Mouse (Mus musculus) adrenal gland, adult 8-10 months (tissue): ENCODE measurements at regions not wholly inside any gene's neighbourhood (a gene's known extent, or its start where the extent isn't known, plus 50 kb on each side); places are given as distances from the start of the nearest gene placed in this dataset.
"Not testable (repeated sequence)": the region's sequence is repeated elsewhere in the genome, so short reads cannot be mapped to it uniquely, and the experiment has no call there.

ENCODE experiments used
- DNase-seq: peaks from one replicate; pipeline ENCODE4 v3.0.0; 2022

DNA sequence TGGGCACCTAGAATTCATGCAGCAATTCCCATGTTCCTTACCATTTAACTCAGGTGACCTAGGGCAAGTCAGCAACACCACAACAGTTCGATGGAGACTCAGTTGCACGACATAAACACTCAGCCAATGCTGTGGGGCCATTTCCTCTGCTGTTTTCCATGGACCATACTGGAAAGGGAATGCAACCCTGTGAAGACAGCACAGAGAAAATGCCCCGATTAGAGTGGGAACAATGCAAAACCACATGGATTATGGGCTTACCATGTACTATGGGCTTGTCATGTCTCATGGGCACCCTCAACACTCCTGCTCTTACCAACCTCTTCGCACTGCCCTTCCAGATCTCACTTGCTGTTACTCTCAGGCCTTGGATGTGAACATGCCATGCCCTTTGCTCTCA is 207.6 kb downstream of the Snurf start:
- DNase-seq: not testable (repeated sequence)

DNA sequence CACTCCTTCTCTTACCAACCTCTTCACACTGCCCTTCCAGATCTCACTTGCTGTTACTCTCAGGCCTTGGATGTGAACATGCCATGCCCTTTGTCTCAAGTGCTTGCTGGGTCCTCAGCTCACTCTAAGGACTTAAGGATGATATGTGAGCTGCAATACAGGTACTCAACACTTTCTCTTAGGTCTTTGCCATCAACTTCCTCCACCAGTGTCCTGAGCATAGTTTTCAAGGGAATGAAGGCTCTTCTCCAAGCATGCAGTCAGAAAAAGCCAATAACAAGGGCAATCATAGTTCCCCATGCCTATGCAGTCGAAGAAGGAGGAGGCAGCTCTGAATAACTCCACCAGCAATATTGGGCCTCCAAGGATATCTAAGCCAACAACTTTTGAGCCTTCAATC is 235.1 kb downstream of the Snurf start:
- DNase-seq: peak; percentile 2

- peak; percentile 3 for DNase-seq
Observed at GRCm38 (mm10) chr7:59768641-59769040, 236.2 kb downstream of the Snurf start.

DNA sequence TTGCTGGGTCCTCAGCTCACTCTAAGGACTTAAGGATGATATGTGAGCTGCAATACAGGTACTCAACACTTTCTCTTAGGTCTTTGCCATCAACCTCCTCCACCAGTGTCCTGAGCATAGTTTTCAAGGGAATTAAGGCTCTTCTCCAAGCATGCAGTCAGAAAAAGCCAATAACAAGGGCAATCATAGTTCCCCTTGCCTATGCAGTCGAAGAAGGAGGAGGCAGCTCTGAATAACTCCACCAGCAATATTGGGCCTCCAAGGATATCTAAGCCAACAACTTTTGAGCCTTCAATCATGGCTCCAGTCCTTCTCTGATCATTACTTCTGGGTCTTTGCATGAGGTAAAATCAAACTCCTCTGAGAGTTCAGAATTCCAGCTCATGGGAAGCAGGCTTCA is 237.5 kb downstream of the Snurf start:
- not testable (repeated sequence) for DNase-seq
